Comparison of ENCODE assay signal across 26 mouse cellular contexts in the genomic region with DNA sequence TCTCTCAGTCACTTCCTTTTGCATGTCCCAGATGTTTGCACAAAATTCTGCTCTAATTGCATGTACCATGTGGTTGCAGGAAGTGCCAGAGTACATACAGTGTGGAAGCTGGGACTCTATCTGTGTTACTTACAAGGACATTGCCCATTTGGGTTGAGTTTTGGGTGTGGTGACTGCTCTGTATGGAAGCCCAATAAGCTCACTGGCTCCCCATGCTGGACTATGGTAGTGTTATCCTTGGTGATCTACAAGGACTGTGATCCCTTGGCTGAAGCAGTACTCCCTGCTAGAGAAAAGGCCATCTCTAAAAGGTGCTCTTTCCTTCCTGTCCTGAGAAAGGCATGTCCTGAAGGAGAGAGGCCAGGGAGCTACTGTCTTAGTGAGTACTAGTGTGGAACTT.
DNase-seq lines count a peak whose midpoint lies in the region; TF ChIP-seq lines count a peak whose summit lies in the region.
"Had no signal": no experiment of that assay in that cellular context is flagged by ENCODE, and none has a peak within 500 bp of the region (broad histone marks: within the 10 kb centered on the region; RNA-seq: fewer than 3 reads in every experiment).

No protein-coding gene starts in this region.

- H3K4me2 ChIP-seq in CH12.LX (ENCODE audit: insufficient read depth, low read depth, poor library complexity, severe bottlenecking) = no peak overlapping the region
- H3K4me2 ChIP-seq: embryonic facial prominence, embryonic 13.5 days; forebrain, embryonic 12.5 days; forebrain, embryonic 15.5 days; heart, embryonic 12.5 days; heart, embryonic 15.5 days; hindbrain, embryonic 15.5 days had no signal

- TF ChIP-seq RAD21 in CH12.LX (IDR thresholded peaks at IDR 0.05; ENCODE audit: low read depth, low read length) = no peak; the same call in none of the 2 replicates

- no peak for TF ChIP-seq POLR2A in CH12.LX (IDR thresholded peaks at IDR 0.05; ENCODE audit: low read depth, low read length)

- TF ChIP-seq CTCF in layer of hippocampus, adult 2 months (conservative IDR thresholded peaks at IDR 0.05) = peak; percentile 33
- TF ChIP-seq CTCF in CH12.LX (conservative IDR thresholded peaks at IDR 0.05 in 1 of 2, IDR thresholded peaks at IDR 0.05 in 1 of 2; ENCODE audit: low read depth in 2 of 2, low read length in 2 of 2) = no peak

- dilution Hi-C loops in CH12.LX (cut with MboI; ENCODE audit: extremely low pct_ligation_motif_present, extremely low pct_unique_long_range_greater_than_20kb, low sequenced_read_pairs) = no loop called here

- H3K27ac ChIP-seq in layer of hippocampus, adult 2 months = no peak overlapping the region
- H3K27ac ChIP-seq in CH12.LX (ENCODE audit: insufficient read depth, low read depth) = no peak overlapping the region
- H3K27ac ChIP-seq: embryonic facial prominence, embryonic 10.5 days; embryonic facial prominence, embryonic 13.5 days; forebrain, embryonic 12.5 days; forebrain, embryonic 15.5 days; heart, embryonic 15.5 days; hindbrain, embryonic 15.5 days had no signal

- H3K4me1 ChIP-seq in CH12.LX (ENCODE audit: control insufficient read depth in 1 of 2, insufficient read depth in 2 of 2) = peaks cover 11 to 62% of the 10 kb centered on the region in 2 experiments

- no peaks in the 10 kb centered on the region for H3K79me2 ChIP-seq in CH12.LX (replicated peaks; ENCODE audit: control insufficient read depth, extremely low read depth, insufficient read depth, poor library complexity, severe bottlenecking)

- peaks cover 7% of the 10 kb centered on the region for H3K9me3 ChIP-seq in CH12.LX (replicated peaks; ENCODE audit: low read length)
- H3K9me3 ChIP-seq: forebrain, embryonic 12.5 days; forebrain, embryonic 15.5 days; heart, embryonic 15.5 days; hindbrain, embryonic 15.5 days had no signal

- peak; percentile 22 for DNase-seq in adrenal gland, postnatal 10 days
- DNase-seq in adrenal gland, adult (ENCODE audit: inconsistent age in 2 of 2, low spot score in 1 of 2) = no peak
- no peak for DNase-seq in layer of hippocampus, adult 2 months (ENCODE audit: low spot score in 2 of 2)
- no peak for DNase-seq in layer of hippocampus, postnatal 10 days (ENCODE audit: low spot score in 2 of 2)
- no peak for DNase-seq in CH12.LX (ENCODE audit: extremely low read depth)
- peak; percentile 54 for DNase-seq in large intestine, adult 2 months (ENCODE audit: low read depth, low spot score)
- no peak for DNase-seq in kidney, postnatal 10 days
- no peak for DNase-seq in cerebellum, postnatal 36 days
- DNase-seq: adrenal gland, postnatal 14 days; cerebellum, adult 11 months; cerebellum, adult 2 months; cerebellum, adult 9-11 months; cerebellum, postnatal 25 days; embryo, embryonic 11 days; gastrocnemius, postnatal 25 days; heart, adult 18-20 months; heart, postnatal 10 days; heart, postnatal 36 days had no signal

- peaks cover 9 to 18% of the 10 kb centered on the region in 2 experiments for H3K36me3 ChIP-seq in CH12.LX (replicated peaks in 1 of 2; ENCODE audit: control insufficient read depth in 1 of 2, insufficient read depth in 1 of 2, low read length in 1 of 2)

- no peak overlapping the region for H3K9ac ChIP-seq in CH12.LX (ENCODE audit: insufficient read depth, low read depth)
- H3K9ac ChIP-seq: embryonic facial prominence, embryonic 13.5 days; forebrain, embryonic 12.5 days; forebrain, embryonic 15.5 days; heart, embryonic 12.5 days; heart, embryonic 15.5 days; hindbrain, embryonic 15.5 days had no signal

- in situ Hi-C loops in CH12.LX (cut with MboI; ENCODE audit: low pct_ligation_motif_present, low pct_unique_long_range_greater_than_20kb, low sequenced_read_pairs) = no loop called here

- no peak overlapping the region for H3K4me3 ChIP-seq in layer of hippocampus, adult 2 months
- H3K4me3 ChIP-seq in CH12.LX (replicated peaks in 1 of 3; ENCODE audit: low read depth in 2 of 3, low read length in 2 of 3, poor library complexity in 1 of 3) = no peak overlapping the region
- H3K4me3 ChIP-seq: embryonic facial prominence, embryonic 10.5 days; embryonic facial prominence, embryonic 13.5 days; erythroblast, embryonic 14.5 days; forebrain, embryonic 12.5 days; forebrain, embryonic 15.5 days; heart, embryonic 12.5 days; heart, embryonic 15.5 days; hindbrain, embryonic 15.5 days had no signal

- no peak for TF ChIP-seq EP300 in CH12.LX (IDR thresholded peaks at IDR 0.05; ENCODE audit: low read length)

- H3K27me3 ChIP-seq in CH12.LX (replicated peaks) = no peaks in the 10 kb centered on the region
- H3K27me3 ChIP-seq: forebrain, embryonic 12.5 days; forebrain, embryonic 15.5 days; heart, embryonic 12.5 days; heart, embryonic 15.5 days; hindbrain, embryonic 15.5 days had no signal

TF ChIP-seq in CH12.LX, 34 proteins besides CTCF, POLR2A, EP300 and RAD21:
- TF ChIP-seq JUND (conservative IDR thresholded peaks at IDR 0.05; ENCODE audit: low read depth, low read length) (no peak), SMC3 (IDR thresholded peaks at IDR 0.05; ENCODE audit: low read depth, low read length) (peak; percentile 7; the same call in 1 of the 2 replicates)
TF ChIP-seq in CH12.LX: peak in this region for 1.

Comparison
In these comparisons a context has a peak if more than half of its experiments do, and no peak if none do; other contexts are left out.
1. DNase-seq: peak in adrenal gland, postnatal 10 days (single experiment) and large intestine, adult 2 months (single experiment); none in adrenal gland, adult (0 of 2), layer of hippocampus, adult 2 months (0 of 2), layer of hippocampus, postnatal 10 days (0 of 2), CH12.LX (single experiment), kidney, postnatal 10 days (single experiment) and cerebellum, postnatal 36 days (0 of 2).